Mouse (Mus musculus) forebrain, embryonic 15.5 days (tissue): Measurements from ENCODE around the gene Tspan4. TPM values are rescaled to one million over a fixed set of nuclear protein-coding genes. Genes with fewer than 3 reads are reported as not detected.

Source experiments
- ATAC-seq: fragments of 200-750 bp; cut with Nextera tagmentation; replicated peaks from 2 replicates; pipeline ENCODE4 v1.8.0; 2017; ENCODE audit warnings: mild to moderate bottlenecking, moderate TSS enrichment, moderate library complexity
- H3K27ac ChIP-seq: fragments of 300-500 bp; sonication (generic); replicated peaks from 2 replicates; pipeline ENCODE4 v1.5.1; 2015; ENCODE audit warnings: mild to moderate bottlenecking, inconsistent platforms
- H3K27me3 ChIP-seq: fragments of 300-500 bp; sonication (generic); 2 replicates; pipeline ENCODE4 v1.6.1; 2015; ENCODE audit warnings: inconsistent platforms
- H3K36me3 ChIP-seq: fragments of 300-500 bp; sonication (generic); 2 replicates; pipeline ENCODE4 v1.6.1; 2015; ENCODE audit warnings: mild to moderate bottlenecking, inconsistent platforms
- H3K4me1 ChIP-seq: fragments of 300-500 bp; sonication (generic); 2 replicates; pipeline ENCODE4 v1.6.1; 2015; ENCODE audit warnings: inconsistent platforms
- H3K4me2 ChIP-seq: fragments of 300-500 bp; sonication (generic); replicated peaks from 2 replicates; pipeline ENCODE4 v1.6.1; 2015; ENCODE audit warnings: mild to moderate bottlenecking, inconsistent platforms
- H3K4me3 ChIP-seq: fragments of 300-500 bp; sonication (generic); 2 replicates; pipeline ENCODE4 v1.5.1; 2015; ENCODE audit warnings: mild to moderate bottlenecking, inconsistent platforms
- H3K9ac ChIP-seq: fragments of 300-500 bp; sonication (generic); replicated peaks from 2 replicates; pipeline ENCODE4 v1.6.1; 2015; ENCODE audit warnings: mild to moderate bottlenecking, inconsistent platforms
- H3K9me3 ChIP-seq: fragments of 300-500 bp; sonication (generic); 2 replicates; pipeline ENCODE4 v1.6.1; 2016; ENCODE audit warnings: inconsistent platforms
- WGBS: fragments of 180-500 bp; shearing (Covaris S2); methylation state at CpG from one replicate; pipeline ENCODE4 v1.1.7; 2015; ENCODE audit warnings: mixed read lengths; 5-methylcytosine and 5-hydroxymethylcytosine counted together
- polyA plus RNA-seq: library from polyadenylated mRNA; unstranded; fragments of >200 nt; fragmentation: Nextera tagmentation; extraction: Ambion mirVana; gene quantifications from 2 replicates; pipeline ENCODE4 v1.2.1, GENCODE M21; 2015

Gene Tspan4
- polyA plus RNA-seq, 1 experiment from 2014 or later = 25.6 TPM

DNA sequence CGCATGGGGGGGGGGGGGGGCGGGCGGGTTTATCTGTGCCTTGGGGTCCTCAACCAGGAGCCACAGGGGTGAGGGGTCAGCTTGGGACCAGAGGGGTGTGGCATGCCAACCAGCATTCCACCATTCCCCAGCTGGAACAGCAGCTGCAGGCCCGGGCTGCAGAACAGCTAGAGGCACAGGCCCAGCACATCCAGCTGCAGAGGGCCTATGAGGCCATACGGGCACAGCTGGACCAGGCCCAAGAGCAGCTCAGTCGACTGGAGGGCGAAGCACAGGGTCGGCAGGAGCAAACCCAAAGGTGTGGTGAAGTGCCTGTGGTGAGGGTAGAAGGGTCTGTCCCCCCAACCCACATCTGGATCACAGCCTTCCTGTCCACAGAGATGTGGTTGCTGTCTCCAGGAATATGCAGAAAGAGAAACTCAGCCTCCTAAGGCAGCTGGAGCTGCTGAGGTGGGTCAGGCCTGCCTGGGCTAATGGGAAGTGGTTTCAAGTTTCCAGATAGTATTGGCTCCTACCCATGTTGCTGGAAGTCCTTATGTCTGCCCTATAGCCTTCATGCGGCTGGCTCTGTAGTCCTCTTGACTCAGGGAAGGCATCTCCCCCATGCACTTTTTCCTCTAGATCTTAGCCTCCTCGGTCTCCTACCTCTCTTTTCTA, 9.5 kb upstream of the Tspan4 start:
- peaks cover 8% of the 10 kb centered on the region for H3K36me3 ChIP-seq
- no peaks in the 10 kb centered on the region for H3K9me3 ChIP-seq
- ATAC-seq = no peak
- no peak overlapping the region for H3K27ac ChIP-seq
- no peak overlapping the region for H3K4me2 ChIP-seq
- peaks cover 54% of the 10 kb centered on the region for H3K4me1 ChIP-seq
- H3K4me3 ChIP-seq = no peak overlapping the region
- peaks cover 62% of the 10 kb centered on the region for H3K27me3 ChIP-seq
- no peak overlapping the region for H3K9ac ChIP-seq
- 44% methylated on average over 10 of the region's 10 CpGs for WGBS

- Histone ChIP-seq H3K4me1 (peaks cover 54% of the 10 kb centered on the region), H3K4me2 (no peak overlapping the region)
Measured at GRCm38 (mm10) chr7:141466045-141466394, 9.0 kb upstream of the Tspan4 start.

GRCm38 (mm10) chr7:141466607-141467148, 8.4 kb upstream of the Tspan4 start:
- Histone ChIP-seq H3K4me1 (peaks cover 51% of the 10 kb centered on the region), H3K27ac (no peak overlapping the region), H3K4me3 (peak overlapping the region; percentile 67), H3K4me2 (peak overlapping the region; percentile 56), H3K9ac (peak overlapping the region; percentile 82), H3K27me3 (peaks cover 50% of the 10 kb centered on the region), H3K36me3 (peaks cover 18% of the 10 kb centered on the region), H3K9me3 (no peaks in the 10 kb centered on the region)
- no peak for ATAC-seq
- 65% methylated on average over 10 of the region's 10 CpGs for WGBS

More at GRCm38 (mm10) chr7:141466045-141466394, 9.0 kb upstream of the Tspan4 start:
- no peak for ATAC-seq
- Histone ChIP-seq H3K36me3 (peaks cover 12% of the 10 kb centered on the region), H3K4me3 (no peak overlapping the region), H3K27ac (no peak overlapping the region), H3K9me3 (no peaks in the 10 kb centered on the region), H3K9ac (no peak overlapping the region), H3K27me3 (peaks cover 57% of the 10 kb centered on the region)
- 83% methylated on average over 7 of the region's 7 CpGs for WGBS

- peaks cover 24% of the 10 kb centered on the region for H3K36me3 ChIP-seq
- H3K4me1 ChIP-seq = peaks cover 45% of the 10 kb centered on the region
- WGBS = under 1% methylated on average over 52 of the region's 52 CpGs
- peak within 1 kb of the TSS; percentile 67 for H3K4me3 ChIP-seq
- peak; percentile 44 for ATAC-seq
- H3K27ac ChIP-seq = peak within 1 kb of the TSS; percentile 79
- peak within 1 kb of the TSS; percentile 56 for H3K4me2 ChIP-seq
- no peaks in the 10 kb centered on the region for H3K9me3 ChIP-seq
- peaks cover 43% of the 10 kb centered on the region for H3K27me3 ChIP-seq
- peak within 1 kb of the TSS; percentile 82 for H3K9ac ChIP-seq
Measured at GRCm38 (mm10) chr7:141467230-141468030, 7.6 kb upstream of the Tspan4 start, which contains the start of gene Cd151. TSS of gene Cd151 (plus strand) at chr7:141467392.

DNA sequence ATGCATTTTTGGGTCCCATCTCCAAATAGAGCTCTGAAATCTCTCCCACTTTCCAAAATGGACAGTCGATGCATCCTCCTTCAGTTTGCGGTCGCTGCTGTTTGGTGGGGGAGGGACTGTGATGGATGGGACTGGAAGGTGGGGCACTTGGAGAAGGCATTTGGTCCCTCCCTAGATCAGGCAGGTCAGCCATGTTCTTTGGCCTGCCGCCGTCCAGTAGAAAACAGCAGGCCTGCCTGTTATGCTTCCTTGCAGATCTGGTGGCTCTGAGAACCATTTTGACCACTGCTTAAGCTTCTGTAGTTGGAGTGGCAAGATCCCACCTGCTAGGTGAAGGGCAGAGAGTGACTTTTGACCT, 6.9 kb upstream of the Tspan4 start:
- no peak; the same call in 1 of the 2 replicates for ATAC-seq
- Histone ChIP-seq H3K27ac (peak overlapping the region; percentile 79), H3K4me2 (peak overlapping the region; percentile 56), H3K27me3 (peaks cover 36% of the 10 kb centered on the region), H3K4me1 (peaks cover 45% of the 10 kb centered on the region), H3K4me3 (peak overlapping the region; percentile 67), H3K9ac (peak overlapping the region; percentile 82), H3K9me3 (no peaks in the 10 kb centered on the region), H3K36me3 (peaks cover 29% of the 10 kb centered on the region)
- 23% methylated on average over 5 of the region's 5 CpGs for WGBS

- peaks cover 50% of the 10 kb centered on the region for H3K4me1 ChIP-seq
- H3K36me3 ChIP-seq = peaks cover 29% of the 10 kb centered on the region
- WGBS = 13% methylated on average over 8 of the region's 8 CpGs
Measured at GRCm38 (mm10) chr7:141468522-141469211, 6.4 kb upstream of the Tspan4 start.

GRCm38 (mm10) chr7:141469352-141469751, 5.7 kb upstream of the Tspan4 start:
- Histone ChIP-seq H3K27me3 (peaks cover 24% of the 10 kb centered on the region), H3K4me3 (peak overlapping the region; percentile 67), H3K9ac (peak overlapping the region; percentile 82), H3K27ac (peak overlapping the region; percentile 79), H3K9me3 (no peaks in the 10 kb centered on the region), H3K4me2 (peak overlapping the region; percentile 56), H3K4me1 (peaks cover 56% of the 10 kb centered on the region), H3K36me3 (peaks cover 29% of the 10 kb centered on the region)
- 84% methylated on average over 6 of the region's 6 CpGs for WGBS
- no peak for ATAC-seq

More at GRCm38 (mm10) chr7:141468522-141469211, 6.4 kb upstream of the Tspan4 start:
- ATAC-seq = peak; percentile 79
- Histone ChIP-seq H3K27ac (peak overlapping the region; percentile 79), H3K27me3 (peaks cover 31% of the 10 kb centered on the region), H3K9me3 (no peaks in the 10 kb centered on the region), H3K4me3 (peak overlapping the region; percentile 67), H3K4me2 (peak overlapping the region; percentile 56), H3K9ac (peak overlapping the region; percentile 82)

DNA sequence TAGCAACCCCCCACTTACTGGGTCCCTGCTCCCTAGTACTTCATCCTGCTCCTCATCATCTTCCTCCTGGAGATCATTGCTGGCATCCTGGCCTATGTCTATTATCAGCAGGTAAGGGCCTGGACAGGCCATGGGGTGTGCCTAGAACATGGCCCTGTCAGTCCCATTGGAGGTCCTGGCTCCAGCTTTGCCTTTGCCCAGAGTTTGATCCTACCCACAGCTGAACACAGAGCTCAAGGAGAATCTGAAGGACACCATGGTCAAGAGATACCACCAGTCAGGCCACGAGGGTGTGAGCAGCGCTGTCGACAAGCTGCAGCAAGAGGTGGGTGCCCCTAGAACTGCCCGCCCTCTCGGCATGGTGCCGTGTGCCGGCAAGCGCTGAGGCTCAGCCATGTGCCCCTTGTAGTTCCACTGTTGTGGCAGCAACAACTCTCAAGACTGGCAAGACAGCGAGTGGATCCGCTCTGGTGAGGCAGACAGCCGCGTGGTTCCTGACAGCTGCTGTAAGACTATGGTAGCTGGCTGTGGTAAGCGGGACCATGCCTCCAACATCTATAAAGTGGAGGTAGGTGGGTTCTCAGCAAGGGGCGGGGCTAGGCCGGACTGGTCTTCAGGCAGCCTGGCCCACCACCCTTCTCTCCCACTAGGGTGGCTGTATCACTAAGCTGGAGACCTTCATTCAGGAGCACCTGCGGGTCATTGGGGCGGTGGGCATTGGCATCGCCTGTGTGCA, 5.0 kb upstream of the Tspan4 start:
- Histone ChIP-seq H3K27me3 (peaks cover 17% of the 10 kb centered on the region), H3K4me1 (peaks cover 52% of the 10 kb centered on the region), H3K4me2 (peak overlapping the region; percentile 56; the same call in 1 of the 2 replicates), H3K4me3 (no peak overlapping the region), H3K9ac (no peak overlapping the region), H3K36me3 (peaks cover 29% of the 10 kb centered on the region), H3K27ac (no peak overlapping the region), H3K9me3 (no peaks in the 10 kb centered on the region)
- no peak for ATAC-seq
- 89% methylated on average over 18 of the region's 18 CpGs for WGBS

DNA sequence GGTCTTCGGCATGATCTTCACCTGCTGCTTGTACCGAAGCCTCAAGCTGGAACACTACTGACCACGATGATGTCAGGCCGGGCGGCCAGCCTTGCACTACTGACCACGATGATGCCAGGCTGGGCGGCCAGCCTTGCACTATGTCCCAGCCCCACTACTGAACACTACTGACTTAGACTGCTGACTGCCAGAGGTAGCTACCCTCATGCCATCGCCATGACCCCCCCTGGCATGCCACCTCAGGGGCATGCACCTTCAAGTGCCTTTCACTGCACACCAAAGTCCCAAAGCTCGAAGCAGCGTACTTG, 4.4 kb upstream of the Tspan4 start:
- Histone ChIP-seq H3K27me3 (peaks cover 11% of the 10 kb centered on the region), H3K4me2 (no peak overlapping the region), H3K27ac (no peak overlapping the region), H3K4me3 (no peak overlapping the region), H3K9ac (no peak overlapping the region), H3K36me3 (peaks cover 29% of the 10 kb centered on the region), H3K9me3 (no peaks in the 10 kb centered on the region), H3K4me1 (peaks cover 55% of the 10 kb centered on the region)
- ATAC-seq = no peak
- 95% methylated on average over 10 of the region's 10 CpGs for WGBS

- H3K4me1 ChIP-seq = peaks cover 61% of the 10 kb centered on the region
- H3K9me3 ChIP-seq = no peaks in the 10 kb centered on the region
- H3K27me3 ChIP-seq = peaks cover 11% of the 10 kb centered on the region
- H3K4me3 ChIP-seq = no peak overlapping the region
- no peak overlapping the region for H3K27ac ChIP-seq
- 86% methylated on average over 1 of the region's 1 CpGs for WGBS
- no peak overlapping the region for H3K4me2 ChIP-seq
- ATAC-seq = no peak
- H3K9ac ChIP-seq = no peak overlapping the region
- peaks cover 29% of the 10 kb centered on the region for H3K36me3 ChIP-seq
Measured at GRCm38 (mm10) chr7:141471236-141471635, 3.8 kb upstream of the Tspan4 start.

DNA sequence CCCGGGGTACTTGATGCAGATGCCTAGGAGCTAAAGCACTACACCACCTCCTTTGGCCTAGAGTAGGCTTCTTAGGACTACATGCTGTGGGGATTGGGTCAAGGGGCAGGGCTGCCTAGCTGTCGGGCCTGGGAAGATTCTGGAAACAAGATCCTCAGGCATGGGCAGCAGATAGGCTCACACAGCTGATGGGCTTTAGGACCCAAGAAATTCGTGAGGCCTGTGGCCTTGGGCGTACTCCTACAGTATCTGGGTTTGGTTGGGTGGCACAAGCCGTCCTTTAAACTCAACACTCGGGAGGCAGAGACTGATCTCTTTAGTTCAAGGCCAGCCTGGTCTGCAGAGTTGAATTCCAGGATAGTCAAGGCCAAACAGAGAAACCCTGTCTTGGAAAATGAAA, 2.8 kb upstream of the Tspan4 start:
- ATAC-seq = no peak
- peaks cover 13% of the 10 kb centered on the region for H3K27me3 ChIP-seq
- H3K4me2 ChIP-seq = no peak overlapping the region
- H3K4me1 ChIP-seq = peaks cover 61% of the 10 kb centered on the region
- no peak overlapping the region for H3K27ac ChIP-seq
- no peak overlapping the region for H3K9ac ChIP-seq
- peaks cover 29% of the 10 kb centered on the region for H3K36me3 ChIP-seq
- no peaks in the 10 kb centered on the region for H3K9me3 ChIP-seq
- WGBS = 81% methylated on average over 6 of the region's 6 CpGs
- H3K4me3 ChIP-seq = no peak overlapping the region
